Mouse (Mus musculus) gastrocnemius, adult 8-10 months (tissue): Measurements from ENCODE around the gene Hexb. TPM values are rescaled to one million over a fixed set of nuclear protein-coding genes. Genes with fewer than 3 reads are reported as not detected.
"Not testable (repeated sequence)": the region's sequence is repeated elsewhere in the genome, so short reads cannot be mapped to it uniquely, and the experiment has no call there.

ENCODE experiments used
- DNase-seq, 2 experiments: peaks; one replicate each; pipeline ENCODE4 v3.0.0; 2022; ENCODE audit warnings: low spot score in 2 of 2
- total RNA-seq, 4 experiments: library from RNA; stranded (reverse); gene quantifications; 2 replicates each; pipeline ENCODE4 v1.2.4; 2022

The Hexb gene
- total RNA-seq, 4 experiments from 2014 or later = 5.4 to 7.3 (median 6.4) TPM

DNA sequence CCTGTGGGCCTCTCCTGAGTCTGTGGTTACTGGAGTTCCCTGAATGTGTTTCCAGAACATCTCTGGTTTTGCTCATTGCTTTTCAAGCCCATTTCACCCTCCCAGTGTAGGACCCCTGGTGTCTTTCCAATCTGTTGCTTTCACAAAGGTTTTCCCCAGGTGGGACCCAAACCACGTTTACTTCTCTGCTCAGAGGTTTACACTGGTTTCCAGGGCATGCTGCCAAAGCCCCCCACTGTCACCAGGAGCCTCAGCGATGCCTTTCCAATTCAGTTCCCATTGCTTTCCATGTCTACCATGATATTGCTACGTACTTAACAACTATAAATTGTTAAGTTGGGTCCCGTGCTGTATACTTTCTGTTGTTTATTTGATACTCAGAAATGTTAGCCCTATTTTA, 15.3 kb downstream of the Hexb start:
- DNase-seq = no peak

DNA sequence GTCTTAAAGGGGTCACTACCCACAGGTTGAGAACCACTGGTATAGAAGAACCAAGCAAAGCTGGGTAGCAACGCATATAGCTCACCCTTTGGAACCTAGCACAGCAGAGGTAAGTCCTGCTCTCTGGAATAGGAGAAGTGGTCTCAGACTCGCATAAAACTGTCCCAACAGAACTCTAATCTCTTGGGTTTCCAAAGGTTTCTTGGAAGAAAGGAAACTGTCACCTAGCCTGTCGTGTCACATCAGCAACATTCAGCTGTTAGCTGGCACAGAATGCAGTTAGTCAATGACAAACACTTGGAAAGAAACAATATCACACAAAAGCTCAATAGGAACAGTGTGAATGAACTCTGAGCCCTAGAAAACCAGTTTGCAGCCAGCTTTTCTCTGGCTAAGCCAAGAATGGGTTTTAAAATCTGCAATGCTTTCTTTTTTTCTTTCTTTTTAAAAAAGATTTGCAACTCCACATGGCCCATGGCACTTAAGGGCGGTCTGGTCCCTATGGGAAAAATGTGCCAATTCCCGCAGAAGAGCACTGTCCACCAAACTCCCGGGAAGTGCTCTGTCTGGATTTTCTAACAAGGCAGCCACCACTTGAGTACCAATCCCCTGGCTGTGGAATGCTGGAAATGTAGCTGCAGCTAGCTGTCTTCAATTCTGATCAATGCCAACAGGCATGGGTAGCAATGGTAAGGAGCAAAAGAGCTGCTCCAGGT, 17.9 kb downstream of the Hexb start:
- no peak for DNase-seq

DNA sequence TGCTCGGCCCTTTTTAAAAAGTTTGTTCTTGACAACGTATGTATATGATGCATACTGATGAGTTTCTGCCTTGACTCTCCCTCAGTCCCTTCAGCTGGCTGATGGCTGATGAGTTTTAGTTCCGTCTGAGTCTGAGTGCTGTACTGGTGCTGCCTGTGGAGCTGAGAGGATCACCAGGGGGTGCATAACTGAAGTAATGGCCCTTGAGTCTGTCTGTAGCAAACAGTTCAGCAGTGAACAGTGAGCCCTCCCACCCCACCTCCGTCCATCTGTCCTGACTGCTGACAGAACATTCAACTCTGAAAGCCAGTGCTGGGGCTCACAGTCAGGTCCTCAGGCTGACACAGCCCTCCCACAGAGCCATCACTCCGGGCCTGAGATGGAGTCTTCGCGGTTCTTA, 19.2 kb downstream of the Hexb start:
- no peak for DNase-seq

DNA sequence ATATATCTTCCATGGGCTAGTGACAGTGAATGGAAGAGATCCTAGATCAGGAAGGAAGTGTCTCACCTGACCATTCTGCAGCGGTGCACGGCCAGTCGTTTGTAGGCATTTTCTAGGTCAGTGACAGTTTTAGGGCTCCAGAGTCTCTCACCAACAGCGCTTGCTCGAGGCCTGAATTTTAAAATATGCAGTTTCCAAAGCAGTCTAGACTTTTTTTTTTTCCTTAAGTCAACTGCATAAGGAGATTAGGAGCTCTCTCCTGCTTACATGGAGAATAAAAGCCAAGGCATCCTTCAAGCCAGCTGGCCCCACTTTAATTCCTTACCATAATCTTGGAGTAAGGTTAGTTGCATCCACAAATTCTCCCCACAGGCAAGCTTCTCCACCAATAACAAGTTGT, 21.4 kb downstream of the Hexb start:
- DNase-seq = no peak

DNA sequence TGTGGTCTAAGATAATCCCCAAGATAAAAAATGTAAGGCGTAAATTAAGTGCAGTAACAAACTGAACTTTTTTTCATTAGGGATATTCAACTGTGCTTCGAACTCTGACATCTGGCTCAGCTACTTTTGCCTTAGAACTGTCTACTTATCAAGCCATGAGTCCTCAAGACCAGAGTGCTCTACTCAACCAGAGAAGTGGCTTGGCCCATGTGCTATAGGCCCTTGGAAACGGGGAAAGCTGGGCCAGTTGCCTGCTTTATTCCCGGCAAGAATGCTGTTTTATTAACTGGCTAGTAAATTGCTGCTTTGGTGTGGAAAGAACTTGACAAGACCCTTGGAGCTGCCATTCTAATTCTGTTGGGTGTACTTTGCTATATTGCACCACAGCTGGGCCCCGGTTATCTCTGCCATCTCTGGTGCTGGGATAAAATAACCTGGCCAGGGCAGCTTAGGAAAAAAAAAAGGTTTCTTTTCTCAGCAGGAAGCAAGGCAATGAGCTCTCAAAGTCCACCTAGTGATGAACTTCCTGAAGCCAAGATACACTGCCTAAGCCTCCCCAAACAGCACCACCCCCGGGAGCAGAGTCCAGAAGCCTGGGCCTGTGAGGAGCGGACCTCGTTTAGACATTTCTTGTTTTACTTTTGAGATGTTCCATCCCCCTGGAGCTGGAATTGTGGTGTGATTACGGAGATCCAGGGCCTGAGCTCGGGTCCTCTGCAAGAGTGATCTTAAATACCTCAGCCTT, 22.5 kb downstream of the Hexb start:
- DNase-seq = no peak

DNA sequence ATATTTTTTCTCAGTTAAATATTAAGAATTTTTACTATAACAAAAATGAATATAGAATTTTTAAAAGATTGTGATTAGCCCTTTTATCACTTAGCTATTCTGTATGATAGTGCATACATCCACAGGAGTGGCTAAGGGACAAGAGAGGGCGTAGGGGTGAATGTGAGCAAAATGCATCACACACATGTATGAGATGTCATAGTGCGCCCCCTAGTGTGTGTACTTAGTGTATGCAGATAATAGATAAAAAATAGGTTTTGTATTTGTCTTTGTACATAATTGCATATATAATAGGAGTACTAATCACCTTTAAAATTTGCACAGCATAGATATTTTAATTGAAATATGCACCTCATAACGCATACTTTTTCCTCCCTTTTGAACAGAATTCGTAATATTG, 52.3 kb downstream of the Hexb start:
- no peak for DNase-seq

DNA sequence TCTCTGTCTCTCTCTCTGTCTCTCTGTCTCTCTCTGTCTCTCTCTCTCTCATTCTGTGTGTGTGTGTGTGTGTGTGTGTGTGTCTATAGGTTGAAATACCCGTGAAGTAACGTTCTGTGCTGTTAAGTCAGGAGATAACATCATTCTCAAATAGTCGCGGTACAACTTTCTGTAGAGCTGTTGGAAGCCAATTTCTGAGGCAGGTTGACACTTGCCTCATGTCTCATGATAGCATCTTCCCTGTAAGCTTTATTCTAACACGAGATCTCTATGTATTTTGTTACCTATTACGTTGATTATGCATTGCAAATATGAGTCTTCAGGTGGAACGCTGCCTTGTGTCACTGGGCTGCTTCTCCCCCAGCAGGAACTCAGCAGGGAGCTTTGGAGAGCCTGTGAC, 55.8 kb downstream of the Hexb start:
- no peak for DNase-seq

DNA sequence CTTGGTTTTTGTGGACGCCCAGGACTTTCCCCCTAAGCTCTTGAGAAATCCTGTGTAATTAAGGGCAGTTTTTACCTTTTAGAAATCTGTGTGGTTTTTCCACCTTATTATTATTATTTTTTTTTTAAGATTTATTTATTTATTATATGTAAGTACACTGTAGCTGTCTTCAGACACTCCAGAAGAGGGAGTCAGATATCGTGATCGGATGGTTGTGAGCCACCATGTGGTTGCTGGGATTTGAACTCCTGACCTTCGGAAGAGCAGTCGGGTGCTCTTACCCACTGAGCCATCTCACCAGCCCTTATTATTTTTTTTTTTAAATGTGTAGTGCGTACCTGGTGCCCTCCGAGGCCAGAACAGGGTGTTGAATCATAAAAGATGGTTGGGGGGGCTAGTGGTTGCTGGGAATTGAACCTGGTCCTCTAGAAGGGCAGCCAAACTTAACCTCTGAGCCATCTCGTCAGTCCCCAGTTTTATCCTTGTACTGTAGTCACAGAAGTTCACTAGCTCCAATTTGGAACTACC, 59.7 kb downstream of the Hexb start:
- DNase-seq = not testable (repeated sequence)

DNA sequence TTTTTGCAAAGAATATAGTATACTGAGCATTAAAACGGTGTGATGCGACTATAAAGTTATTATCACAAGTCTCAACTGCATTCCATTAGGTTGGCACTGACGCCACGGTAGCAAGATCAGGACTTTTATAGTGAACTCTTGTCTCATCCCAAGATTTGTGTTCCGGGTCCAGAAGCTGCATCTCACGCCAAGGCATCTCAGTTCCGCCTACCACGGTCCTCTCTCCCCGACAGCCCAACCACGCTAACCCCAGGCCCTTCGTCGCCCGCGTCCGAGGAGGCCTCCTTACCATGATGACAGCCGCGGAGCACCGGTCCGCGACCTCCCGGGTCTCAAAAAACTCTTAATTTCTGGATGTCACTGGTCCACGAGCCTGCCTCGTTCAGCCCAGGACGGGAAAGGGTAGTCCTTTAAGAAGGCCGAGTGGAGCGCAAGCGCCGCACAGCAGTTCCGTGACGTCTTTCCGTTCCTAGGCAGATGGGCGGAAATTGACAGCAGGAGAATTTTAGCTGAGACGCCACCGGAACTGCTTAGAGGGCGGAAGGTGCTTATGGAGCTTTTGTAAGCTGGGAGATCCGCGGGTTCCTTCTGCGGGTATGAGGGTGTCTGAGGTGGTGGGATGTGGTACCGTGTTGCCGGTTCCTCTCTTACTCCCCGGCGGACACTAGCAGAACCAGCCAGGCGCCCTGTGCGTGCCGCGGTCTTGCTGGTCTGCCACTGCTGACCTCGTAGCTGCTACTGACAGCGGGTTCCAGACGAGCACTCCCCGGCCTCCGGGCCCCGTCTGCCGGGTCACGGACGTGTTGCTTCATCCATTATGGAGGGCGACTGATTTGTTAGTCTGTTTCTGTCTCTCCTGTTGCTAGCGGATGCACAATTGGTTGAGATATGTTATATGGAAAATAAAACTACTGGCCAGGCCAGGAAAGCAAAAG, 60.4 kb downstream of the Hexb start, which contains the start of the genes Gfm2 and Nsa2:
Gfm2 (plus strand) TSS at position 472 of the 935 bp plus-strand sequence.
Nsa2 (minus strand) TSS at position 472 of the 935 bp plus-strand sequence.
- peak; percentile 77 to 81 for DNase-seq

DNA sequence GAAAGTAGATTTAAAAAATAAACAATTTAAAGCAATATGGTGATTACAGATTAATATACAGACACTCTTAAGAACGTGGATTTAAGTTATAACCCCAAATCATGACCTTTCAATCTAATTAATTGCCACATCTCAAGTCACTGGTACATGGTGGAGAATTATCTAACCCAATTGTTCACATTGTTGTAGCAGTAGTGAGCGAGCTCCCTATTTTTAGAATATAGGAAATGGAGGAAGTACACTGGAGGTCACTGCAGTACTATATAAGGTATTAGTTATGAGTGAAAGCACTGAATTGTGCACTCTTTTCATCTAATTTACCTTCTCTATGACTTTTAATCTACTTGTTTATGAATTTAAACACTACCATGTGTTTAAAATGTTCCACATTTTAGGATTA, 67.7 kb downstream of the Hexb start:
- not testable (repeated sequence) for DNase-seq

DNA sequence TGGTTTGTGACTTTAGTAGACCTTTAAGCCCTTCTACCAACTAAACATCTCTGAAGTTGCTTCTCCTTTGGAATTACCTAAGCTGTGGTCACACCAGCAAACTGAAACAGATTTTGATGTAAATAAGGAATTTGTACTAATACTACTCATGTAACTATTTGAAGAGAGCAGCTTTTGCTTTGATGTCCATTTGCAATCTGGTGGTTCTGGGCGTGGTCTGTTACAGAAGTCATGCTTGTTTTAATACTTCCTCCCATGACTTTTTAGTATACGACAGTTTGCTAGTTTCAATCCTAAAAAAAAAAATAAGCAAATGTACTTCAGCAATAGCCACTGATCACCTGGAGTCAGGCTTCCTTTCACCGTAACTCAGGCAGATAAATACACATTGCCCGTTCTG, 68.5 kb downstream of the Hexb start:
- not testable (repeated sequence) for DNase-seq

Other genes starting within 250 kb of the Hexb start
- gene 1700029F12Rik, start 164.0 kb downstream of the Hexb start, total RNA-seq = not detected
- under 1 TPM in 1 of 4 experiments, not detected in 3; 0.12 TPM for gene Fam169a, start 131.1 kb downstream of the Hexb start, total RNA-seq
- gene Gm6169, start 99.1 kb downstream of the Hexb start, total RNA-seq = 1 to 10 TPM in 2 of 4 experiments, under 1 TPM in 1, not detected in 1; 0.31 to 8.1 (median 5.0) TPM
- gene Gfm2, start 60.4 kb downstream of the Hexb start, total RNA-seq = 10 to 100 TPM; 46.6 to 53.9 (median 51.7) TPM
- gene Nsa2, start 60.4 kb downstream of the Hexb start, total RNA-seq = 10 to 100 TPM; 32.5 to 42.2 (median 36.2) TPM
- gene Enc1, start 42.7 kb upstream of the Hexb start, total RNA-seq = 1 to 10 TPM in 2 of 4 experiments, under 1 TPM in 2; 0.90 to 2.6 (median 1.1) TPM